Mouse (Mus musculus): ENCODE measurements around the gene Atp1b1.
A peak's percentile ranks its signal among the peaks of the same experiment; 100 is the strongest.

Gene Atp1b1

DNA sequence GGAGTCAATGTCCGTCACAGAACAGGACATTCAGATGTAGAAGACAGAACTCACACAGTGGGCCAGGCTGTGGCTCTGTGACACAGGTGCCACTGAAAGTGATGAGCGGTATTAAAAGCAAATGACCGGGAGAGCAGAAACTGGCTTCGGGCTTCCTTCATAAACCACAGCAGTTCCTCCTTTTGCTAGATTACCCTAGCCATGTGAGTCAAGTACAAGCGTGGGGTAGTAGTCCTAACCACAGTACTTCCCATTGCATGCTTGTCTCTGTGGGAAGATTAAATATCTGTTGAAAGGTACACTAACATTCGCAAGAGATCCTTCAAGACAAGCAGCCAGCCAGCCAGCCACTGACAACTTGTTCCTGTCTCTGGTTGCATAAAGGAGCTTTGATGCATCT lies 17.9 kb downstream of the Atp1b1 start:
- no peak for DNase-seq (ENCODE audit: low spot score)

DNA sequence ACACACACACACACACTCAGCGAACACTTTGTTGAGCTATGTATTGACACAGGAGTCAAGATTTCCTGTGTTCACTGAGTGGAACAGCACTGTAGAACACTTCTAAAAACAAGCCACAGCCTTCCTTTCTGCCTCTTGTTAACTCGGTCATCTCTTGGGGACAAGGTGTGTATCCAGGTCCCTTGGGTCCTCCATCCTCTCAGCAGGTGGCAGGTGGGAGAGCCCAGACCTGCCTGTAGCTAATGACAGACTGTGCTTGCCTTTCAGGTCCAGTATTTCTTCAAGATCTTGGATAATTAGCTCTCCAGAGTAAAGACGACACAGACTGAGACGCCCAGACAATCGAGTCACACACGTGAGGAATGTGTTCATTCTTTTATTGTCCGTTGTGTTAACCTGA lies 21.4 kb downstream of the Atp1b1 start:
- no peak for DNase-seq (ENCODE audit: low spot score)

DNA sequence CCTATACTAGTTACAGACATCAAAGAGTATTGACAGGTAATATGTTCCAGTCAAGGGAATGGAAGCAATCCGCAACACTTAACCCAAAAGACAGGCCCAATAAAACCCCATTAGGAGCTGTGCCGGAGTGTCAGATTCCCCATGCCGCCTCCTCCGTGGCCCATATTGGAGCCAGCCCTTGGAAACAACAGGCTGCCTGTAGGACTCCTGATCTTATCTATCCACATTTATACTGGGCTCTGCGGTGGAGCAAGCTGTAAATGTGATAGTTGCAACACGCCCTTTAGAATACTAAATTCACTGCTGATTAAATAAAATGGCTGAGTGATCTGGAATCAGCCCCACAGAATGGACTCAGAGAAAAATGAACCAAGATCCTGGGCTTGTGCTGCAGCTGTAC lies 24.1 kb downstream of the Atp1b1 start:
- DNase-seq (ENCODE audit: low spot score) = no peak

DNA sequence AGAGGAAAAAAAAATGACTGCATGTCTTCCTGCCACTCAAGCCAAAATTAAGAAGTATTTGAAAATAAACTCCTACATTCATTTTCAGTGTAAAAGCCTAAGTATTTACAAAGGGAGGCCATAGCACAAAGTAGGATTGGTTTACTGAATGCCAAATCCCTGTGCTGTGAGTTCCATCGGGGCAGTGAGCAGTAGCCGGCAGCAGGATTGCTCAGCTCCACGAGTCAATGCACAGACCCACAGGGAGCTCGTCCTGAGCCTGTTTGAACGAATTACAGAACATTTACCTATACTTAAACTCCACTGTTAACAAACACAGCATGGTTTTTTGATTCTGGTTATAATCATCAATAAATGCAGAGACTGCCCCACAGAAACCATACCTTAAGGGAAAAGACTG lies 25.5 kb downstream of the Atp1b1 start:
- no peak for DNase-seq (ENCODE audit: low spot score)

DNA sequence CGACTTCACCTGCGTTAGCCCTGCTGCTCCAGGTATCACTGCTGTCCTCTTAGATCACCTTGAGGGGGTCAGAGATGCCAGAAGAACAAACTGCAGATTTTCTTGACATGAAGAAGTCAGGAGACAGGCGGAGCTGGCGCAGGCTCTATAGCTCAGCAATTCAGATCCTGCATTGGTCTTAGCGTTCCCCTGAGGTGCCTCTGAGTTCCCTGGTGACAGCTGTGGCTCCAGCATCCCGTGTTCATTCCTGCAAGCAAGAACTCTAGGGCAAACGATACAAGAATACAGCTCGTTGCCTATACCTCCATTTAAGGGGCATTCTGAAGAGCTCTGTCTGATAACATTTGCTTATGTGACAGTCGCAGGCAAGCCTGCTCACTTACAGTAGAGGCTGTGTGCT lies 29.5 kb downstream of the Atp1b1 start:
- DNase-seq (ENCODE audit: low spot score) = no peak

DNA sequence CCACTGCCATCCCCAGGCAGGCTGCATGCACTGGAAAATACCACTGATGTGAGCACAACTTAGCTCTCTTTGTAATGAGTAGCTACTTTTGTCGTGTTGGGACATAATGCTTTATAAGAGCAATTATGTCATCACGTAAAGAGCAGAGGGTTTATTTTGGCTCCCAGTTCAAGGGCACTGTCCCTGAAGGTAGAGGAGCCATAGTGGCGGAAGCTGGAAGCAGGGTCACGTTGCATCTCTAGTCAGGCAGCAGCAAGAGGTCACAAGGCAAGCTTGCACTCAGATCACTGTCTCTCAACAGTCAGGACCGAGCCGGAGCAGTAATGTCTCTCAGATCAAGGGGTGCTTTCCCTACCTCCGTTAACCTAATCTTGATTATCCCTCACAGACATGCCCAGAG lies 30.4 kb downstream of the Atp1b1 start:
- no peak for DNase-seq (ENCODE audit: low spot score)

DNA sequence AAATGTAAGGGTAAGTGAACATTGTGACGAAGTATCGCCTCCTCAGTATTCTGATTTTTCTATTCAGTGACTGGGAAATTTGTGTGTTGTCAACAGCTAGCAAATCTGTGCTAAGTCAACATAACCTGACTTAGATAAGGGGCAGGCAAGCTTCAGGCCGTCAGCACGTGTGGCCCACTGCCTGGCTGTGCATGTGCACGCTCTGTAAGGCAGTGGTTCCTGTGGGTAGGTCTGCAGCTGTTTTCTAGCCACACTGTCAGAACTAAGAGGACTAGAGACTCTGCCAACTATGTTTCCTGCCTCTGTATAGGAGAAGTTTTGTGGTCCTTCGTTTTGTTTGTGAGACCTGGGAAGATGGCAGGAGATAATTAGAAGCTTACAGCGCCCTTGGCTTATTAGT lies 31.9 kb downstream of the Atp1b1 start:
- no peak for DNase-seq (ENCODE audit: low spot score)

DNA sequence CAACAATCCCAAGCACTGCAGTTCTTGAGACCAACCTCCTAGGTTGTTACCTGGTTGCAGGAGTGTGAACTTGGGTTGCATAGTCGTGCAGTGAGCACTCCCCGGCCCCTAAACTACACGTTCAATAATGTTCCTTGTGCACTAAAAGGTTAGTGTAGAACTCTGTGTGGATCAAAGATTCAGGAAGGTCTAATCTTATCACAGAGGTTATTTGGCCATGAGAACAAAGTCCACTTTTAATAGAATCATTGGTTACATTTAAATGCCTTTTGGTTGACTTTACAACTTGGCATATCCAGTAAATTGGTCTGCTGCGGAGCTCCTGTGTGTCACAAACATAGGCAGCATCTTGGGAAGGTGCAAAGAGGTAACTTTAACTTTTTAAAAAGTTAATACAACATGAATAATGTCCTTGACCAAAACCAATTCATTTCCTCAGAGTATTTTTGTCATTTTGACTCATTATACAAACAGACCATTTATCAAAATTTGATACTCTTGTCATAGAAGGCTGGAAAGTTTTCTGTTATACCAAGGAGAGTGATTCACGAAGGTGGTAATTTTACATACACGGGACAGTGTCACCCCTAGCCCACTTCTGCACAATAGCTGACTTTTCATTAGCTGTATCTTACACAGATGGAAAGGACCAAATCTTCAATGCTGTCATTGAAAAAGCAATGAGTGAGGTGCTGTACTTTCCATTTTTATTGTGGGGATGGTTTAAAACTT lies 37.4 kb downstream of the Atp1b1 start:
- no peak for DNase-seq (ENCODE audit: low spot score)

DNA sequence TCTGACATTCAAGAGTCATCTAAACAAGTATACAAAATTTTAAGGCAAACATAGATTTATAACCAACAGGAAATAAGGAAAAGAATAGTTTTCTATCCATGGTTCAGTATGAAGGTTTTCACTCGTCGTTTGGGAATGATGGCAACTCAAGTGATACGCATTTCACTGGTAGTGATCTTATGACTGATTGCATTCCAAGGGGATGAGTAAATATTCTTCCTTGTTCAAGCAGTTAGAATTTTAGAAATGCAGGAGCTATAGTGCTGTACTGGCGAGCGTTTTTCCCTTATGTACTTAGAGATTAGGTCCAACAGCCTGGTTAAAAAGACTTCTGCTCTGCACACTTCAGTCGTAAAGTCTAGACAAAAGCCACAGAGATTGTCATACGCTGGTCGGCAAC lies 38.8 kb downstream of the Atp1b1 start:
- DNase-seq (ENCODE audit: low spot score) = no peak

DNA sequence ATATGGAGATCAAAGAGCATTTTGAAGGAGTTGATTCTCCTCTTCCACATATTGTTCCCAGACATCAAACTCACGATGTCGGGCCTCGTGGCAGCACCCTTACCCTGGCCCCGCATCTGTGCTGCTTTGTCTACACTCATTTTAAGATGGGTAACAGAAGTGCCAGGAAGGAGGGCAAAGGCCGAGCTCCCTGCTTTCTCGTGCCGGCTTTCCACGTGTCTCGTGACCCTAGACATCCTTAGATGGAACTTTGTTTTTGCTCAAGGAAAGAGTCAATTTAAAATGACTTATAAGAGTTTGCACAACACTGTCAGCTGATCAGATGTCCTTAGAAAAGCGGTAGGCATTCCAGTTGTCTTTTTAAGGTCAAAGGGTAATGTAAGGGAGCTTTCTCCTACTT lies 39.8 kb downstream of the Atp1b1 start:
- no peak for DNase-seq (ENCODE audit: low spot score)

DNA sequence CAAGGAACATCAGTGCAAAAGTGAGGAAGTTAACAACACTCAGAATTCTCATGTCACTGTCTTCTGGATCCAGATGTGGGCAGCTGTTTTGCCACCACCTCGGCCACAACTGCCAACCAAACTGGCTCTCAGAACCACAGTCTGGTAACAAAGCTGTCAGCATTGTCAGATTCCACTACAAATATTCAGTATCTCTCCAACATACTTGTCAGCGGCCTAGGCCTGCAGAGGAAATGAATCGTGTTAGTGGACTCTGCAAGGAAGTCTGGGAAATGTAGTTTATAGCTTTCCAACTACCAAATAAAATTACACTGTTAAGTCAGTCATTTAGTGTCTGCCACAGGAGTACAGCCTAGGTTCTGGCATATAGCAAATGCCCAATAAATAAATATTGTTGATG lies 40.6 kb downstream of the Atp1b1 start:
- no peak for DNase-seq (ENCODE audit: low spot score)

DNA sequence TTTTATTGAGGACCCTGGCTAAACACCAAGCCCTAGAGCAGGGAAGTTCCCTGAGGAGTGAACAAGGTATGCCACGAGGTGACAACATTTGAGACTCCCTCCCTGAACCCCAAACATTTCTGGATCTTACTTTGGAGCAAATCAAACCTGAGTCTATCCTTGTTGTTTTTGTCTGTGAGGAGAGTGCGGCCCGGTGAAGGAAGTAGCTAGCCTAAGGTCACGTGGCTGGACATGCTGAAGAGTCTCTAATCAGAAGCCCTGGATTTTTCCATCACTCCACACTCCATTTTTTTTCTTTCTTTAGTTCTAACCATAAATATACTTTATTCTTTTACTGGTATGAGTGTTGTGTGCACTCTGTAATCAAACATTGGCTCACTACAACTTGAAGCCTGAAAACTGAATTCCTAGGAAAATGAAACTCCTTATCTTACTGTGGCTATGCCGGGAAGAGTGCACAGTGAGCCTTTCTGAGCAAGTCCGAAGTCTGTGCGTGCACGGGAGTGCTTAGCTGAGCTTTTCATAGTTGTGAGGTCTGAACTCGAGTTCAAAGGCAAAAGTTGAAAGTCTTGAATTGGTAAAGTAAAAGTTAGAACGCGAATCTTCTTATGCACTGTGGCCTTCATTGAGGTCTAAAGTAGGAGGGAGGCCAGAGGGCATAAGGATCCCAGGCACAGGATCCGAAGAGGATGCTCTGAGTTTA lies 41.3 kb downstream of the Atp1b1 start:
- DNase-seq (ENCODE audit: low spot score) = no peak

DNA sequence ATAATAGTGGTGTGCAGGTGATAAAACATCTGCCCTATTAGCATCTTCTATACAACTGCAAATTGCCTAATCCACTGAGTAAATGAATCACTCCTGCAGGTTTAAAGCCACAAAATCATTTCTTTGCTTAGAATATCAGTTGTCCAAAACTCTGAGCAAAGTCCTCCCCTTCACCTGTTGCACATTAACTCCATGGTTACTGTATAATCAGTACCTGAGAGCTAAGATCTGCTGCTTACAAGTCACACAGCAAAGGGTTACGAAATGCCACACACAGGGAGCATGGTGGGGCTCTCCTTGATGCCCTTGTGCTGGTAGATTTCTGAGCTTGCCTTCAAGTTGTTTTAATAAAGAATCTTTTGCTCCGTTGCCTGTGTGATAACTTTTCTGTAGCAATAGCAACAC lies 42.8 kb downstream of the Atp1b1 start:
- DNase-seq (ENCODE audit: low spot score) = no peak

DNA sequence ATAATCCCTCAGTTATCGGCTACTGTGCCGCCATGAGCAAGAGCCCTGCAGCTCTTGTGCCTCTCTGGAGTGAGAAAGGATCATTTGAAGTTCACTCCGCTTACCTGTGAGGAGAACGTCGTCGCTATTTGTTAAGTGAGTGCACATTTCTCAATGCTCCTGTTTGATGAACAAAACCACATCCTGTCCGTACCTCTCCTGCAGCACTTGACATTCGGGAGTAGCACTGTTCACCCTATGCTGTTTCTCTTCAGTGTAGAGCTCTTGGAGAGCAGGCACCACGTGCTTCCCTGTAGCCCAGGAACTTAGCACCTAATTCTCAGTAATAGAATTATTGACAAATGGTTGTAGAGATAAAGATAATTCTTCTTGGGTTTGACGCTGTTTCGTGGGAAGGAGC lies 44.5 kb downstream of the Atp1b1 start:
- DNase-seq (ENCODE audit: low spot score) = no peak

DNA sequence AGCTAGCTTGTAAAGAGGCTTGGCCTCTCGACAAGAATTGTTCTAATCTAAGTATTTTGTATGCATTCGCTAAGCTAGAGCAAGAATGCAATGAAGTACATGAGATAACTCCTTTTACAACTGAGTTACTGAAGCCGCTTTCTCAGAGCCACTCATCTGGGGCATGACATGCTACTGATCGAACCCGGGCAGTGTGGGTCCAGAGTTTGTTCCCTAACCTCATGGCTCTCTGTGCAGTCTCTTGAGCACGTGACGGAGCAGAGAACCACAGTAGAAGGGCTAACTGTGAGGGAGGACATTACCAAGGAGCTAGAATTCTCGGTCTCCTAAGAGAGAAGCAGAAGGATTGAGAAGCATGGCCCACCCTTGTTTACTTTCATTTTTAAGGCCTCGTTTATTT lies 45.2 kb downstream of the Atp1b1 start:
- no peak for DNase-seq (ENCODE audit: low spot score)

DNA sequence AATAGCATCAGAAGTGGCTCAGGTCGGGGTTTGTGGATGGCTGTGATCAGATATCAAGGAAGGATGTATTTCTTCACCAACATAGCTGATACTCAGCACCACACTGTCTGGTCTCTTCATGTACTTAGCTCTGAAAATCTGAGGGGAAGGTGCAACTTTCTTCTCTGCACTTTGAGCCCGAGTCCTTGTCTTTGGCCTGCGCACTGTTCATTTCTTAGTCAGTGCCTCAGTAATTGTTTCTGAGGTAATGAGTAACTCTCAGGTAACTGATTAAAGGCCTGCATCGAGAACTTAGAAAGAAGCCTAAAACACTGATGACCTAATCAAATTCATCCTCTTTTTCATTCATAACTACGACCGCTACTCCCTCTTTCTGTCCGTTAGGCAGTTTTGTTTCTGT lies 46.8 kb downstream of the Atp1b1 start:
- no peak for DNase-seq (ENCODE audit: low spot score)

DNA sequence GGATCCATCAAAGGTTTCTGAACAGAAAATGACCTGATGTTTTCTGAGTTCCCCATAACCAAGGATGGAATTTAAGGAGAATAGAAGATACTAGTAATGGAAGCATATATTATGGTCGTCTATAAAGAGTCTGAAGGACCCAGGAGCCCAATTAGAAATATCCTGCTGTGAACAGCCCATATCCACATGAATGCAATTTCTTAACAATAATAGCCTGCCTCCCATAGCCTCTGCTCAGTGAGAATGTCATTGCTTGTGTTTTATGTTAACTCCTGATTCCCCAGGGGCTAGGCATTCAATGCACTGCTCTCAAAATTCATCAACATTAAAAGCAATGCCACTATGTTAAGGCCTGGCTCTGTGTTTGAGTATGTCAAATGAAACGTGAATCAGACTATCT lies 49.5 kb downstream of the Atp1b1 start:
- DNase-seq (ENCODE audit: low spot score) = no peak

DNA sequence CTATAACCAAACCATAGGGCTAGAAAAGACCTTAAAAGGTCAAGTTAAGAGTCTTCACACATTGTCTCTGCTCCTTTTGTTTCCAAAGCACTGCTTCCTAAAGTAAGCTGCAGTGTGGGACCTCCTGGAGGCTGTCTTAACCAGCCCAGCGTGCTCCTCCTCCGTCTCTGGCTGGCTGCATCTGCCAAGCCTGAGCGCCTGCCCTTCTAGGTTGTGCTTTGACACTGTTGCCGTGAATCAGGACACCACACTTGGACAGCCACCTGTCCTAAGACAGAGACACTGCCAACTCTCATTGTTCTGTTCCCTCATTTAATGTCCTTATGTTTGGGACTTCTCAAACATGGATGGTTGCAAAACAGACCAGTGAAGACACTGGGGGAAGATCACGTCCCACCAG lies 51.6 kb downstream of the Atp1b1 start:
- no peak for DNase-seq (ENCODE audit: low spot score)

DNA sequence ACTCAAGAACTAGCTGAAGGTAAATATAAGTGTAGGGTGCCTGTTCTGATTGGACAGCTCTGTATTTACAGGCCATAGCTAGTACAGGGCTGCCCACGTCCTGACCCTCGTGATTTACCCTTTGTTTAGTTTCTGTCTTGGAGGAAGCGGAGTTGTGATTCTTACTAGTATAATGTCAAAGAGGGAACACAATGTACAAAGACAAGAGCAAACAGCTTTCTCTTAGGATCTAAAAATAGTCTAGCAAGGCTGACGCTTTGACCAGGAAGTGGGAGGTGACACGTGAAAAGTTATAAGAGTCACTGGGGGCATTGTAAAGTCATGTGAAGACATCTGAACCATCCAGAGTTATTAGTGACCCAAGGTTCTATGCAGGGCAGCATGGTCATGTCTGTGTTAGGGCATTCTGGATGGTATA lies 52.8 kb downstream of the Atp1b1 start:
- DNase-seq (ENCODE audit: low spot score) = no peak

DNA sequence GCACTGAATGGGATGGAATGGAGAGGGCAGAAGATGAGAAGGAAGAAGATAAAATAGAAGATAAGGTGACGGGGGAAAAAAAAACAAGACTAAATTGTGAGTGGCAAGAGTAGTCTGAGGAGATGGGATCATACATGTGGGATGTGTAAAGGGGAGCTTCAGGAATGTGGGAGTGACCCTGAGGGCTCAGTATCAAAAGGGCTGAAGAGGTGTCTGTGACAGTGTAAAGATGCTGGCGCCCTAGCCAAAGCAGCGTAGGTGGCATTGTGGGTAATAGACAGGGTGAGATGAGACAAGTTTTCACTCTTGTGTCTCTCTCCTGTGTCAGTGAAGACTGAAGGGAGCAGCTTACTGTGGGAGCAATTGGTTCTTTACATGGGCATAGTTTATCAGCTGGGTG lies 58.6 kb downstream of the Atp1b1 start:
- no peak for DNase-seq (ENCODE audit: low spot score)

DNA sequence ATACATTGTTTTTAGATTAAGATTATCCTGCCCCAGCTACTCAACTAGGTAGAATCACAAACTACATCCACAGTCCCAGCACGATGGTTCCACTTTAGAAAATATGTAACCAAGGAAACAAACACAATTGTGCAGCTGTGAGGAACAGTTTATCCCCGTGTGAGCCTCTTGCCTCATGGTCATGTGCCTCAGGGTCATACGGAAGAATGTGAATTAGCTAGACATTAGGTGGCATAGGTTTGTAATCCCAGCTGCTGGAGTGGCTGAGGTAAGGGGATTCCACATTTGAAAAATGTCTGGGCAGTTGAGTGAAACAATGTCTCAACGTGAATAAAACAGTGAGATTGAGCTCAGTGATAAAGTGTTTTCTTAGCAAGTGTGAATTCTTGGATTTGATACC lies 60.5 kb downstream of the Atp1b1 start:
- DNase-seq (ENCODE audit: low spot score) = no peak

DNA sequence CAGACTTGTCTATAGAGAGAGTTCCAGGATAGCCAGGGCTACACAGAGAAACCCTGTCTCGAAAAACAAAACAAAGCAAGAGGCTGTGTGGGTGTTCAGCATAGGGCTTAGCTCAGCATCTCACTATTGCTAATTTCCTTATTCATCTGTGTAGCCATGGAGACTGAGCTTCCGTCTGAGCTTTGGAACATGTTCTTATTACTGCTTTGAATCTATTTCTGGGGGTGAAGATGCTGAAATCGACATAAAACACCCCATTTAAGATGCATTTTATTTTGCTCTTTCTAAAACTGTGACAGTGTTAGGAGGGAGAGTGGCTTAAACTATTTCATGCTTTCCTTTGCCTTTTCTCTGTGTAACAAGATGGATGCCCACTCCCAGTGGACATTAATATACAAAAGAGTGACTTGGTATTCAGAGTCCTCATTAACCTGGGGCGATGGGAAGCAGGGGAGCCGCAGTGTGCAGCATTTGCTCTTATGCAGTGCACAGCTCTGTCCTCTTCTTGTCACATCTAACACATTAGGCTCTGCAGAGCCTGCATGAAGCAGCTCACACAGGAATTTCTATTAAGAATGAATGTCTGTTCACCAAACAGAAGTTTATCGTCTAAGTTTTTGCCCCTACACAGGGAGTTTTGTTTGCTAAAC lies 62.9 kb downstream of the Atp1b1 start:
- DNase-seq (ENCODE audit: low spot score) = no peak

DNA sequence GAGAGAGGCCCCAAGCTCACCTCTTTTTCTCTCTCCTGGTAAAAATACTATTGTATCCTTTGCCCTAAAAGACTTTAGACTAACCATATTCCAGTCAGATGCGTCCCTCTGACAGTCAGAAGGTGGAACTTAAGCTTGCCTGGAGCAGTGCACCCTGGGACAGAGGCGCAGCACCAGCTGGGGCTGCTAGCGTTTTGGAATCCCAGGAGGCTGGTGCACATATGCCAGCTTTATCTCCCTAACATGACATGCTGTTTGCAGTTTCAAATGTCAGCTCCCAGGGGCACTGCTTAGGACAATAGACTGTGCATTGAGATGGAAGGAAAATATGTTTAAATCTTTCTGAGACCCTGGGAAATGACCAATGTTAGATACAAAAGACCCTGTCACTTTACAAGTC lies 66.0 kb downstream of the Atp1b1 start:
- peak; percentile 43 for DNase-seq (ENCODE audit: low spot score)

DNA sequence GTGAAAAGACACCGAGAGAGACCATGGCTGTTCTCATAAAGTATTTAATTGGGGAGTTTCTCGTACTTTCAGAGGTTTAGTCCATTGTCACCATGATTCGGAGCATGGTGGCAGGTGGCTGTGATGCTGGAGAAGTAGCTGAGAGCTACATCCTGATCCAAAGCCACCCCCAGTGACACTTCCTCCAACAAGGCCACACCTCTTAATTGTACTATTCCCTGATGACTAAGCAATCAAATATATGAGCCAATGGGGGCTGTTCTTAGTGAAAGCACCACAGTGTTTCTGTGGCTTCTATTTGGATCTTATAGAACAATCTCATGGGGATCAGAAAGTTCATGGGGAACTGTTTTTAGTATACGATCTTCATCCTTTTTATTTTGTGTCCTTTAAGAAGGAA lies 68.4 kb downstream of the Atp1b1 start:
- no peak for DNase-seq (ENCODE audit: low spot score)
